Mouse (Mus musculus) forebrain, embryonic 11.5 days (tissue): ENCODE results near the gene Rasal3. TPM values are rescaled to one million over a fixed set of nuclear protein-coding genes. Genes with fewer than 3 reads are reported as not detected.

Source experiments
- ATAC-seq: fragments of 200-750 bp; cut with Nextera tagmentation; replicated peaks from 2 replicates; pipeline ENCODE4 v1.8.0; 2017; ENCODE audit warnings: moderate TSS enrichment; ENCODE audit not compliant: low FRiP score
- DNase-seq: peaks from one replicate; pipeline ENCODE4 v3.0.0-alpha.2; 2017; ENCODE audit warnings: low spot score
- H3K27ac ChIP-seq: fragments of 300-500 bp; sonication (generic); 2 replicates; pipeline ENCODE4 v1.5.1; 2014; ENCODE audit warnings: low read depth, low read length
- H3K27me3 ChIP-seq: fragments of 300-500 bp; sonication (generic); 2 replicates; pipeline ENCODE4 v1.6.1; 2014; ENCODE audit warnings: mild to moderate bottlenecking, low read length, mixed read lengths; ENCODE audit not compliant: control insufficient read depth, insufficient read depth
- H3K36me3 ChIP-seq: fragments of 300-500 bp; sonication (generic); 2 replicates; pipeline ENCODE4 v1.6.1; 2014; ENCODE audit warnings: mild to moderate bottlenecking, low read length, moderate library complexity, mixed read lengths; ENCODE audit not compliant: control insufficient read depth, insufficient read depth
- H3K4me1 ChIP-seq: fragments of 300-500 bp; sonication (generic); replicated peaks from 2 replicates; pipeline ENCODE4 v1.6.1; 2014; ENCODE audit warnings: low read length, mixed read lengths; ENCODE audit not compliant: control insufficient read depth, insufficient read depth
- H3K4me2 ChIP-seq: fragments of 300-500 bp; sonication (generic); 2 replicates; pipeline ENCODE4 v1.6.1; 2014; ENCODE audit warnings: low read depth, mild to moderate bottlenecking, low read length, moderate library complexity, mixed read lengths; ENCODE audit not compliant: severe bottlenecking
- H3K4me3 ChIP-seq: fragments of 300-500 bp; sonication (generic); 2 replicates; pipeline ENCODE4 v1.5.1; 2014; ENCODE audit warnings: low read depth, low read length
- H3K9ac ChIP-seq: fragments of 300-500 bp; sonication (generic); 2 replicates; pipeline ENCODE4 v1.6.1; 2014; ENCODE audit warnings: low read length
- H3K9me3 ChIP-seq: fragments of 300-500 bp; sonication (generic); 2 replicates; pipeline ENCODE4 v1.6.1; 2016; ENCODE audit warnings: low read length, mixed read lengths; ENCODE audit not compliant: control insufficient read depth
- WGBS: fragments of 180-500 bp; shearing (Covaris S2); extraction: QIAGEN DNeasy Blood & Tissue Kit; methylation state at CpG from one replicate; pipeline ENCODE4 v1.1.7; 2014; 5-methylcytosine and 5-hydroxymethylcytosine counted together
- polyA plus RNA-seq: library from polyadenylated mRNA; unstranded; fragments of >200 nt; fragmentation: Nextera tagmentation; extraction: Ambion mirVana; gene quantifications from 2 replicates; pipeline ENCODE4 v1.2.1, GENCODE M21; 2014

Gene Rasal3
- polyA plus RNA-seq, 1 experiment from 2014 or later: 0.21 TPM

DNA sequence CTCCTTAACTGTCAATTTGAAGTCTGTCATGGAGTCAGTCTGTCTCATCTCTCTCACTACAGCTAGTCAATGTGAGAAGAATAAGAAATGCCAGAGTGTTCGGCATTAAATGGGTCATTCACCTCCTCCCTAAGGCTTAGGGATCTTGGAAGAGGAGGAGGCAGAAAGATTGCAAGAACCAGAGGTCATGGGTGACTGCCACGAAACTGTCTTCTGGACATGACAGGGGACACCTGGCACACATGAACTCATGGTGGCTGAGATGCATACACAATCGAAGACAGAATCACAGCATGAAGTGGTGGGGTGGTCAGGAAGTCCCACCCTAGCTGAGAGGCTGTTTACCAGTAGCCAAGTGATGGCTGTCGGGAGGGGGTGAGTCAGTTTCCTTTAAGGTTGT lies 30.9 kb upstream of the Rasal3 start:
- no peak for ATAC-seq
- H3K4me1 ChIP-seq: no peaks in the 10 kb centered on the region
- 83% methylated on average over 4 of the region's 4 CpGs for WGBS
- no peak overlapping the region for H3K27ac ChIP-seq
- no peak overlapping the region for H3K4me2 ChIP-seq
- no peak overlapping the region for H3K4me3 ChIP-seq
- no peak overlapping the region for H3K9ac ChIP-seq
- no peaks in the 10 kb centered on the region for H3K9me3 ChIP-seq
- H3K27me3 ChIP-seq: no peaks in the 10 kb centered on the region
- no peak for DNase-seq
- H3K36me3 ChIP-seq: no peaks in the 10 kb centered on the region

DNA sequence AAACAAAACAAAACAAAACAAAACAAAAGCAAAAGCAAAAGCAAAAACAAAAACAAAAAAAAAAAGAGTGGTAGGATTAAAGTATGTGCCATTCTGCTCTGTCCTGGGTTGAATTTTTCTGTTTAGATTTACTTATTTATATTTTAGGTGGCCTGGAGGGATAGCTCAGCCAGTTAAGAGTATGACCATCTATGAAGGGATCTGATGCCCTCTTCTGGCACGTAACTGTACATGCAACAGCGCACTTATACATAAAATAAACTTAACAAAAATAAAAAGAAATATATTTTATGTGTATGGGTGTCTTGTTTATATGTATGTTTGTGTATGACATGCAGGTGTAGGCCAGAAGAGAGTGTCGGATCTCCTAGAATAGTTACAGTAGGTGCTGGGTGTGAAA lies 28.6 kb upstream of the Rasal3 start:
- Histone ChIP-seq H3K27ac (no peak overlapping the region), H3K27me3 (no peaks in the 10 kb centered on the region), H3K36me3 (no peaks in the 10 kb centered on the region), H3K4me3 (no peak overlapping the region), H3K4me2 (no peak overlapping the region), H3K9me3 (no peaks in the 10 kb centered on the region), H3K4me1 (no peaks in the 10 kb centered on the region), H3K9ac (no peak overlapping the region)
- ATAC-seq (no peak), DNase-seq (no peak)
- 55% methylated on average over 3 of the region's 3 CpGs for WGBS

DNA sequence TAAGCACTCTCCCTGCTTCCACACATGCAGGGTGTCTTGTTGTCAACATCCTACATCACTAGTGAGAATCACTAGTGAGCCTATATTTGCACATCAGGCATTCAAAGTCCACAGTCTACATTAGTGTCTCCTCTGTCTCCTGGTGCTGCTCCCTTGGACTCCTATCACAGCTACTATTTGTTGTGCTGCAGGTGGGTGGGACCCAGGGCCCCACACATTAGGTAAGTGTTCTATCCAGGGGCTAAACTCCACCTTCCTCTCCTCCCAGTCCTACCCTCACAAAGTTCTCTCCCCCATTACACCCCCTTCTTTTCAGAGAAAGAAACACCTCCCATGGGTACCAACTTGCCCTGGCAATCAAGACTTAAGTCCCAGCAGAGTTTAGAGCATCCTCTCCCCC lies 23.2 kb upstream of the Rasal3 start:
- Histone ChIP-seq H3K4me3 (no peak overlapping the region), H3K36me3 (no peaks in the 10 kb centered on the region), H3K27ac (no peak overlapping the region), H3K9me3 (no peaks in the 10 kb centered on the region), H3K4me2 (no peak overlapping the region), H3K27me3 (no peaks in the 10 kb centered on the region), H3K4me1 (no peaks in the 10 kb centered on the region), H3K9ac (no peak overlapping the region)
- ATAC-seq: no peak
- no peak for DNase-seq

DNA sequence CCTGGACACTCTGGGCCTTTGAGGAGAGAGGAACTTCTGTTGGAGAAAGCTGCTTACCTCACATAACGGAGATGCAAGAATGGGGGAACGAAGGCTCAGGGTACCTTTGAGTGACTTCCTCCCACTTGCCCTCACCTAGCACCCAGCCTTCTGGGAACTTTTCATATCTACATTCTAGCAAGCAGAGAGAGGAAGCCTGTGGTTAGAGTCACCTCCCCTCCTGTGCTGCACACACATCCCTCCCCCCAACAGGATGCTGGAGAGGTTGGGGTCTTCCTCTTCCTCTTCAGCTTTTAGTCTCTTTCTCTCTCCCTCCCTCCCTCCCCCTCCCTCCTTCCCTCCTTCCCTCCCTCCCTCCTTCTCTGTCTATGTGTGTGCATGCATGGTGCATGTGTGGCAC lies 20.7 kb upstream of the Rasal3 start, which contains the start of gene Pglyrp2:
Pglyrp2 (minus strand) TSS at position 134 of the 400 bp plus-strand sequence.
- DNase-seq: no peak

DNA sequence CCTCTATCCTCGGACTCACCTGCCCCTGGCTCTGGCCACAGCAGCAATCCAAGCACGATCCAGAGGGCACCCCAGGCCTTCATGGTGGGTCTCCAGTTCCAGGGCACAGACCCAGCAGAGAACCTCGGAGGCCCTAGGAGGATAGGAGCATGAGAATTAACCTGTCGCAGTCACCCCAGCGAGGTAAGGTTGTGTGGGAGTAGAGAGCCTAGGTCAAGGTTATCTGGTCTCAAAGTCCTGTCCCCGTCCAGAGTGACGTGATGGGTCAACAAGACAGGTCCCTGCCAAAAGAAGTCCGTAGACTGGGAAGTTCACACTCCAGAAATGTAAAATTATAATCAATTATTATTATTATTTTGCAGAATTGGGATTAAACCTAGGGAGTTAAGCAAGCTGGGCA lies 17.4 kb upstream of the Rasal3 start:
- Histone ChIP-seq H3K4me2 (no peak overlapping the region), H3K27me3 (peaks cover 1% of the 10 kb centered on the region; the same call in 1 of the 2 replicates), H3K4me3 (no peak overlapping the region), H3K9ac (no peak overlapping the region), H3K9me3 (no peaks in the 10 kb centered on the region), H3K27ac (no peak overlapping the region), H3K36me3 (no peaks in the 10 kb centered on the region), H3K4me1 (no peaks in the 10 kb centered on the region)
- ATAC-seq (no peak), DNase-seq (no peak)
- WGBS: 87% methylated on average over 8 of the region's 8 CpGs

More for the DNA sequence above, 20.7 kb upstream of the Rasal3 start, which contains the start of gene Pglyrp2:
- H3K9ac ChIP-seq: no peak within 1 kb of the TSS
- no peaks in the 10 kb centered on the region for H3K9me3 ChIP-seq
- H3K36me3 ChIP-seq: no peaks in the 10 kb centered on the region
- no peak within 1 kb of the TSS for H3K4me3 ChIP-seq
- no peaks in the 10 kb centered on the region for H3K4me1 ChIP-seq
- no peak within 1 kb of the TSS for H3K4me2 ChIP-seq
- no peaks in the 10 kb centered on the region for H3K27me3 ChIP-seq
- H3K27ac ChIP-seq: no peak within 1 kb of the TSS
- ATAC-seq: no peak
- 88% methylated on average over 2 of the region's 2 CpGs for WGBS

DNA sequence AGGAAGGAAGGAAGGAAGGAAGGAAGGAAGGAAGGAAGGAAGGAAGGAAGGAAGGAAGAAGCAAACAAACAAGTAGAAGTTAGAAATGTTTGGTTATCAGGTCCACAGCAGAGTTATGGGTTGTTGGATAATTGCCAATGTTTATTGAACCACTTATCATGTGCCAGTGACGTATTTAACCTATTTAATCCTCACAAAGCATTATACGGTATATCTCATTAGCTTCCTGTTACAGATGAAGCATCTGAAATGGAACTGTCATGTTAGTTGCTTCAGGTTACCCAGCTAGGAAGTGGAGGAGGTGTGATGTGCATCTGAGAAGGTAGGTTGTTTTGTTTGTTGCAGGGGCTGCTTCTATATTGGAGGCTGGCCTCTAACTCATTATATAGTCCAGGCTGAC lies 16.6 kb upstream of the Rasal3 start:
- no peak for ATAC-seq

DNA sequence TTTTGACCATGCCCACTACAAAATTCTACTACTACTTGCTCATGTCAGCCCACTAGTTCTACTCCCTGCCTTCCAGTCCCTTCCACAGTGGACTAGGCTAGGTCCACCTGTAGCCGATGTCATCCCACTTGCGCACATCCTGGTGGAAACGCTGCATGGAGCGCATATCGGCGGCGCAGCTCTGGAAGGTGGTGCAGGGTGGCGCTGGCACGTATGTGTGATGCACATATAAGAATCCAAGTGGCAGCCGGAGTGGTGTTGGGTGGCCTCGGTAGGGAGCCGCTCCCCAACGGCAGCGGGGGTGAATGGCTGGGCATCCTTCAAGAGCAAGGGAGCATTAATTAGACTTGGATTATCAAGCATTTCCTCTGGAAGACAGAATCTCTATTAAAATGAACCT lies 13.4 kb upstream of the Rasal3 start:
- Histone ChIP-seq H3K4me1 (no peaks in the 10 kb centered on the region), H3K36me3 (no peaks in the 10 kb centered on the region), H3K27ac (no peak overlapping the region), H3K4me3 (no peak overlapping the region), H3K4me2 (no peak overlapping the region), H3K9ac (no peak overlapping the region), H3K27me3 (peaks cover 4% of the 10 kb centered on the region; the same call in 1 of the 2 replicates), H3K9me3 (no peaks in the 10 kb centered on the region)
- WGBS: 92% methylated on average over 14 of the region's 14 CpGs
- no peak for DNase-seq
- no peak for ATAC-seq

More for the DNA sequence above, 16.6 kb upstream of the Rasal3 start:
- WGBS: 75% methylated on average over 2 of the region's 2 CpGs
- H3K9ac ChIP-seq: no peak overlapping the region
- no peak for DNase-seq
- H3K27me3 ChIP-seq: peaks cover 4% of the 10 kb centered on the region; the same call in 1 of the 2 replicates
- no peaks in the 10 kb centered on the region for H3K4me1 ChIP-seq
- H3K4me2 ChIP-seq: no peak overlapping the region
- no peaks in the 10 kb centered on the region for H3K9me3 ChIP-seq
- H3K4me3 ChIP-seq: no peak overlapping the region
- no peak overlapping the region for H3K27ac ChIP-seq
- no peaks in the 10 kb centered on the region for H3K36me3 ChIP-seq

DNA sequence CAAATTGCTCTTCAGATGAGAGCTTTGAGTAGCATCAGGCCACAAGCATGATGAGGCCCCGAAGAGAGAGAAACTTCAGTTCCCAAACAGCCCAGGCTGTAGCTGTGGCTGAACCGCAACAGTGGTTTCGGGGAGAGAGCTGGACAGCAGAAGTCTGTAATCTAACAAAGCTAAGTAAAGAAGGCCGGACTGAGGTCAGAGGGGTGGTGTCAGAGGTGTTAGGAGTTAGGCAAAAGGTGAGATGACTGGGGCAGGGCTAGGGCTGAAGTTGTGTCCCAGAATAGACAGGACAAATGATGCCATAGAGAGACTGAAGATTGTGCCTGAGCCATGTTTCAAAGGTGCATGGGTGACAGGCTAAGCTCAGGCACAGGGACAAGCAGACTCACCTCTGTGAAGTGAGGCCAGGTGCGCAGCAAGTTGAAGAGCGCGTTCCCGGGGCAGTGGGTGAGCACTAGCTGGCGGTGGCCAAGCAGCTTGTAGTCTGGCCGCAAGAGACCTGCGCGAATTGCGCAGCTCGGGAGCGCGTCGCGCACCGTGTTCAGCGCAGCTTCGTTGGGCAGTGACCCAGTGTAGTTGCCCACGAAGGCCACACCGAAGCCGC lies 12.1 kb upstream of the Rasal3 start:
- H3K4me3 ChIP-seq: no peak overlapping the region
- DNase-seq: no peak
- no peak overlapping the region for H3K27ac ChIP-seq
- ATAC-seq: no peak
- H3K36me3 ChIP-seq: no peaks in the 10 kb centered on the region
- no peaks in the 10 kb centered on the region for H3K4me1 ChIP-seq
- 54% methylated on average over 24 of the region's 24 CpGs for WGBS
- H3K27me3 ChIP-seq: peaks cover 4% of the 10 kb centered on the region; the same call in 1 of the 2 replicates
- no peak overlapping the region for H3K4me2 ChIP-seq
- no peaks in the 10 kb centered on the region for H3K9me3 ChIP-seq
- no peak overlapping the region for H3K9ac ChIP-seq

DNA sequence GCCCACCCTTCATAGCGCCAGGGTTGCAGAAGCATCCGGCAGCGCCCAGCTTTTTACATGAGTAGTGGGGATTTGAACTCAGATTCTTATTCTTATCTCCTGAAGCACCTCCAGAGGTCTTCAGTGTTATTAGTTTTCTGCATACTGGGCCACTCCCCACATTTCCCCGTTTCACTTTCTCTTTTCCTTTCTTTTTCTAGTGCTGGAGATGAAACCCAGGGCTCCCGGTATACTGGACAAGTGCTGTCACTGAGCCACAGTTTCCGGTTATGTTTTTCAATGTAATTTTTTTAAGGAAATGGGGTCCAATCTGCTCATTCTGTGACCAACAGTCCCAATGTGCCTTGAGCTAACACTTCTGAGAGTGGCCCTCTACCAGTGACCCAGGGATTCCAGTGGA lies 8.5 kb upstream of the Rasal3 start:
- Histone ChIP-seq H3K9ac (no peak overlapping the region), H3K27ac (no peak overlapping the region), H3K36me3 (no peaks in the 10 kb centered on the region), H3K4me3 (no peak overlapping the region), H3K4me2 (no peak overlapping the region), H3K9me3 (no peaks in the 10 kb centered on the region), H3K27me3 (peaks cover 4% of the 10 kb centered on the region; the same call in 1 of the 2 replicates), H3K4me1 (no peaks in the 10 kb centered on the region)
- WGBS: 90% methylated on average over 6 of the region's 6 CpGs
- ATAC-seq: no peak
- no peak for DNase-seq
